Mouse (Mus musculus) cerebellum, adult 2 months (tissue): ENCODE measurements around the gene Trpm6.

ENCODE experiments used
- CTCF ChIP-seq: fragments of 200-500 bp; IDR thresholded peaks from 2 replicates; pipeline ENCODE4 v1.5.1; 2011; ENCODE audit warnings: low read depth, mild to moderate bottlenecking, control low read depth, low read length, moderate library complexity, borderline replicate concordance; ENCODE audit not compliant: insufficient read depth
- POLR2A ChIP-seq: fragments of 200-500 bp; IDR thresholded peaks from 2 replicates; pipeline ENCODE4 v1.6.1; 2011; ENCODE audit warnings: low read length, control low read depth, borderline replicate concordance; ENCODE audit not compliant: insufficient read depth

GRCm38 (mm10) chr19:18771561-18771960 is 21.8 kb downstream of the Trpm6 start:
- TF ChIP-seq CTCF = no peak
- no peak for TF ChIP-seq POLR2A
